Mouse (Mus musculus): ENCODE results near the gene Pctp. TPM values are rescaled to one million over a fixed set of nuclear protein-coding genes. Genes with fewer than 3 reads are reported as not detected.

Gene Pctp
- 14.8 TPM for polyA plus RNA-seq (2015; fragmentation: Illumina TruSeq; extraction: RNeasy Lipid Tissue Mini Kit (QIAGEN cat#74804); ENCODE audit: insufficient read depth, low replicate concordance)

GRCm38 (mm10) chr11:90002231-90002986 lies at the start of gene Pctp:
Gene Pctp (minus strand): TSS chr11:90002894.

GRCm38 (mm10) chr11:90029841-90030398 lies 27.2 kb upstream of the Pctp start, which contains the start of gene Tmem100:
Gene Tmem100 (plus strand): TSS chr11:90030348.

Other genes with a start within 250 kb of the Pctp start
- not detected for gene Ankfn1, start 225.2 kb downstream of the Pctp start, polyA plus RNA-seq (2015; fragmentation: Illumina TruSeq; extraction: RNeasy Lipid Tissue Mini Kit (QIAGEN cat#74804); ENCODE audit: insufficient read depth, low replicate concordance)
- gene Tmem100, start 27.5 kb upstream of the Pctp start, polyA plus RNA-seq (2015; fragmentation: Illumina TruSeq; extraction: RNeasy Lipid Tissue Mini Kit (QIAGEN cat#74804); ENCODE audit: insufficient read depth, low replicate concordance), result 2.2 TPM
- gene Gm45716, start 184.8 kb upstream of the Pctp start, polyA plus RNA-seq (2015; fragmentation: Illumina TruSeq; extraction: RNeasy Lipid Tissue Mini Kit (QIAGEN cat#74804); ENCODE audit: insufficient read depth, low replicate concordance), result 4.5 TPM
- gene Mmd, start 246.6 kb upstream of the Pctp start, polyA plus RNA-seq (2015; fragmentation: Illumina TruSeq; extraction: RNeasy Lipid Tissue Mini Kit (QIAGEN cat#74804); ENCODE audit: insufficient read depth, low replicate concordance), result 36.6 TPM